Mouse (Mus musculus) limb, embryonic 11.5 days (tissue): Measurements from ENCODE around the gene Rps29. TPM values are rescaled to one million over a fixed set of nuclear protein-coding genes. Genes with fewer than 3 reads are reported as not detected.
A peak's percentile ranks its signal among the peaks of the same experiment; 100 is the strongest.

Source experiments
- ATAC-seq: fragments of 200-750 bp; cut with Nextera tagmentation; 2 replicates; pipeline ENCODE4 v1.8.0; 2017; ENCODE audit warnings: low read depth; ENCODE audit not compliant: insufficient number of reproducible peaks, low FRiP score, low TSS enrichment
- DNase-seq: peaks from one replicate; pipeline ENCODE4 v3.0.0-alpha.2; 2015; ENCODE audit warnings: low spot score
- H3K27ac ChIP-seq: fragments of 300-500 bp; sonication (generic); replicated peaks from 2 replicates; pipeline ENCODE4 v1.5.1; 2014; ENCODE audit warnings: low read depth, mild to moderate bottlenecking, low read length
- H3K27me3 ChIP-seq: fragments of 300-500 bp; sonication (generic); 2 replicates; pipeline ENCODE4 v1.6.1; 2014; ENCODE audit warnings: mild to moderate bottlenecking, low read length, mixed read lengths; ENCODE audit not compliant: control insufficient read depth, insufficient read depth
- H3K36me3 ChIP-seq: fragments of 300-500 bp; sonication (generic); 2 replicates; pipeline ENCODE4 v1.6.1; 2014; ENCODE audit warnings: mild to moderate bottlenecking, low read length, moderate library complexity, mixed read lengths; ENCODE audit not compliant: control insufficient read depth, insufficient read depth
- H3K4me1 ChIP-seq: fragments of 300-500 bp; sonication (generic); 2 replicates; pipeline ENCODE4 v1.6.1; 2014; ENCODE audit warnings: low read length, mixed read lengths; ENCODE audit not compliant: control insufficient read depth, insufficient read depth
- H3K4me2 ChIP-seq: fragments of 300-500 bp; sonication (generic); 2 replicates; pipeline ENCODE4 v1.6.1; 2014; ENCODE audit warnings: low read depth, mild to moderate bottlenecking, moderate library complexity; ENCODE audit not compliant: severe bottlenecking
- H3K4me3 ChIP-seq: fragments of 300-500 bp; sonication (generic); 2 replicates; pipeline ENCODE4 v1.5.1; 2014; ENCODE audit warnings: low read depth, low read length
- H3K9ac ChIP-seq: fragments of 300-500 bp; sonication (generic); 2 replicates; pipeline ENCODE4 v1.6.1; 2014; ENCODE audit warnings: mild to moderate bottlenecking, low read length
- H3K9me3 ChIP-seq: fragments of 300-500 bp; sonication (generic); 2 replicates; pipeline ENCODE4 v1.6.1; 2016; ENCODE audit warnings: low read length; ENCODE audit not compliant: control insufficient read depth
- WGBS: fragments of 180-500 bp; shearing (Covaris S2); extraction: QIAGEN DNeasy Blood & Tissue Kit; methylation state at CpG from one replicate; pipeline ENCODE4 v1.1.7; 2014; 5-methylcytosine and 5-hydroxymethylcytosine counted together
- polyA plus RNA-seq: library from polyadenylated mRNA; unstranded; fragments of >200 nt; fragmentation: Nextera tagmentation; extraction: Ambion mirVana; gene quantifications from 2 replicates; pipeline ENCODE4 v1.2.1, GENCODE M21; 2014

The Rps29 gene
- polyA plus RNA-seq, 1 experiment from 2014 or later: 1,587 TPM

GRCm38 (mm10) chr12:69184342-69185295, 25.6 kb upstream of the Rps29 start:
- Histone ChIP-seq H3K27me3 (no peaks in the 10 kb centered on the region), H3K4me1 (peaks cover 7% of the 10 kb centered on the region), H3K4me3 (peak overlapping the region; percentile 93), H3K9ac (peak overlapping the region; percentile 89), H3K9me3 (no peaks in the 10 kb centered on the region), H3K4me2 (peak overlapping the region; percentile 94), H3K36me3 (peaks cover 2% of the 10 kb centered on the region), H3K27ac (peak overlapping the region; percentile 73)
- WGBS: 3% methylated on average over 75 of the region's 86 CpGs
- ATAC-seq (peak; percentile 64), DNase-seq (peak; percentile 64)

DNA sequence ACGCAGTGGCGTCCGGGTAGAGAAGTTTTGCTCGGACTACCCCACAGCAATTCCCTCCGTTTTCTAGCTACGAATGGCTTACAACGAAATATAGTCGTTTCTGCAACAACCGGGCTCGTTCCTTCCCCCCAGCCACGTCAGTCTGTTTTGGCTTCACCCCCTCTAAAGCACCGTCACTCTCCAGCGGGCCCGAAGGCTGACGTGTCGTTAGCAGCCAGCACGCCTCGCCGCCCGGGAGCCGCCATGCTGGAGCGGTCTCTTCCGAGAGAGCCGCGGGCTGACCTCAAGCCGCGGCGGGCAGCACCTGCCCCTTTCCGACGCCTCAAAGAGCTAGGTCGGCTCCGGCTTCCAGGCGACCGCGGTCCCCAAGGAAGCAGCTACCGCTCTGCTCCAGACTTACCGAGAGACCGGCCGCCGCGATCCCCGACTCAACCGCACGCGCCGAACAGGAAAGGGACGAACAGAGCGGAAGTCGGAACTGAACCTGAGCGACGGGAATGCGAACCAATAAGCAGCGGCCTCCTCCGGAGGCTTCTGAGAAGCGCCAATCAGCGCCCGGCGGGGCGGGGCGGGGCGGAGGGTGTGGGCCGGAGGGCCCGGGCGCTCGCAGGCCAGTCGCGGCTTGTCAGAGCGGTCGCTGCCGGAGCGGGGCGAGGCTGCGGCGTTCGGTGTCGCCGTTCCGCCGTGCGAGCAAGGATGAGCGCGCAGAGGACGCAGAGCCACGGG, 24.8 kb upstream of the Rps29 start, which contains the start of the genes Rpl36al and Mgat2:
Rpl36al (minus strand) TSS at position 501 of the 726 bp plus-strand sequence.
Mgat2 (plus strand) TSS at position 575 of the 726 bp plus-strand sequence.
- Histone ChIP-seq H3K36me3 (peaks cover 2% of the 10 kb centered on the region), H3K9me3 (no peaks in the 10 kb centered on the region), H3K4me1 (peaks cover 7% of the 10 kb centered on the region), H3K9ac (peak within 1 kb of the TSS; percentile 89), H3K27me3 (no peaks in the 10 kb centered on the region), H3K4me2 (peak within 1 kb of the TSS; percentile 94), H3K27ac (peak within 1 kb of the TSS; percentile 73), H3K4me3 (peak within 1 kb of the TSS; percentile 93)
- WGBS: under 1% methylated on average over 79 of the region's 84 CpGs
- ATAC-seq (peak; percentile 99), DNase-seq (peak; percentile 98)

- H3K9me3 ChIP-seq: no peaks in the 10 kb centered on the region
- H3K27ac ChIP-seq: no peak overlapping the region
- H3K9ac ChIP-seq: no peak overlapping the region
- H3K4me2 ChIP-seq: no peak overlapping the region
- H3K36me3 ChIP-seq: no peaks in the 10 kb centered on the region; the same call in 1 of the 2 replicates
- no peaks in the 10 kb centered on the region for H3K27me3 ChIP-seq
- 89% methylated on average over 4 of the region's 4 CpGs for WGBS
- DNase-seq: no peak
- ATAC-seq: no peak
- no peak overlapping the region for H3K4me3 ChIP-seq
- H3K4me1 ChIP-seq: peaks cover 7% of the 10 kb centered on the region
Observed at GRCm38 (mm10) chr12:69181800-69182199, 22.8 kb upstream of the Rps29 start.

- 71% methylated on average over 12 of the region's 12 CpGs for WGBS
- no peak for DNase-seq
- no peak for ATAC-seq
- Histone ChIP-seq H3K36me3 (0 out of 2 replicates have a peak, but pooled peaks cover 3% of the 10 kb centered on the region), H3K9ac (no peak overlapping the region), H3K4me2 (no peak overlapping the region), H3K27ac (no peak overlapping the region), H3K27me3 (no peaks in the 10 kb centered on the region), H3K4me1 (no peaks in the 10 kb centered on the region), H3K4me3 (no peak overlapping the region), H3K9me3 (no peaks in the 10 kb centered on the region)
Observed at GRCm38 (mm10) chr12:69179371-69179770, 20.4 kb upstream of the Rps29 start.

GRCm38 (mm10) chr12:69177526-69177925, 18.5 kb upstream of the Rps29 start:
- Histone ChIP-seq H3K9ac (no peak overlapping the region), H3K4me2 (no peak overlapping the region), H3K27me3 (no peaks in the 10 kb centered on the region), H3K4me1 (no peaks in the 10 kb centered on the region), H3K27ac (no peak overlapping the region), H3K9me3 (no peaks in the 10 kb centered on the region), H3K4me3 (no peak overlapping the region), H3K36me3 (0 out of 2 replicates have a peak, but pooled peaks cover 3% of the 10 kb centered on the region)
- WGBS: 78% methylated on average over 3 of the region's 3 CpGs
- DNase-seq (no peak), ATAC-seq (no peak)

GRCm38 (mm10) chr12:69175975-69176374, 17.0 kb upstream of the Rps29 start:
- 91% methylated on average over 3 of the region's 3 CpGs for WGBS
- DNase-seq (no peak), ATAC-seq (no peak)
- Histone ChIP-seq H3K4me1 (no peaks in the 10 kb centered on the region), H3K36me3 (0 out of 2 replicates have a peak, but pooled peaks cover 3% of the 10 kb centered on the region), H3K4me2 (no peak overlapping the region), H3K9ac (no peak overlapping the region), H3K27ac (no peak overlapping the region), H3K9me3 (no peaks in the 10 kb centered on the region), H3K4me3 (no peak overlapping the region), H3K27me3 (no peaks in the 10 kb centered on the region)

GRCm38 (mm10) chr12:69171307-69171706, 12.3 kb upstream of the Rps29 start:
- ATAC-seq: no peak
- H3K36me3 ChIP-seq: 0 out of 2 replicates have a peak, but pooled peaks cover 2% of the 10 kb centered on the region
- H3K27me3 ChIP-seq: no peaks in the 10 kb centered on the region
- WGBS: 94% methylated on average over 2 of the region's 2 CpGs
- no peak for DNase-seq
- no peaks in the 10 kb centered on the region for H3K9me3 ChIP-seq
- H3K4me3 ChIP-seq: no peak overlapping the region
- no peak overlapping the region for H3K9ac ChIP-seq
- no peak overlapping the region for H3K27ac ChIP-seq
- no peak overlapping the region for H3K4me2 ChIP-seq
- no peaks in the 10 kb centered on the region for H3K4me1 ChIP-seq

DNA sequence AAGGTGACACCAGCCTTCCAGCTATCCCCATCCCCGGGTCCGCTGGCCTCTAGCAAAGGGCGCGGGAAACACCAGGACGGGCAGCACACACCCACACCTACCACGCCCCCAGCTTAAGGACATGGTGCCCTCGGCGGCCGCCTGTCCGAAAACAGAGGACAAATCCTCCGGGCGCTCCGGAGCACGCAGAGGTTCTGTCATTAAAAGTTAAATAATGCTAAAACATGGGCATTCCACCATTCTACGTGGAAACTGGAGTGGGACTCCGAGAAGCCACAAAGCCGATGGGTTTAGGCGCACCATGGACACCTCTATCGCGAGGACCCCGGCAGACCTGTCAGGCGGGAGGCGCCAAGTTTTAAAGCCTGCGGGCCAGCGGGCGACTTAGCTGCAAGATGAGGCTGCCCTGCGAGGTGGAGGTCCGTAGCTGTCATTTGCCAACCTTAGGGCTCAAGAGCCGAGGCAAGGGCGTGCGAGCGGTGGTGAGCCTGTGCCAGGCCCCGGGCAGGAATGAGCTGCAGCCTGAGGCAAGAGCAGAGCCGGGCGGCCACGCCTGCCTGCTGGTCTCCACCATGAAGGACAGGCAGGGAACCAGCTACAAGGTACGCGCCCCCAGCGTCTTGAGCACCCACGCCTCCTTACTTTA, 9.6 kb upstream of the Rps29 start, which contains the start of gene Lrr1:
Lrr1 (plus strand) TSS at position 354 of the 646 bp plus-strand sequence.
- peak; percentile 90 for DNase-seq
- Histone ChIP-seq H3K27me3 (no peaks in the 10 kb centered on the region), H3K36me3 (no peaks in the 10 kb centered on the region), H3K4me3 (peak within 1 kb of the TSS; percentile 86), H3K9ac (peak within 1 kb of the TSS; percentile 68), H3K4me2 (peak within 1 kb of the TSS; percentile 90), H3K27ac (peak within 1 kb of the TSS; percentile 49; the same call in 1 of the 2 replicates), H3K9me3 (no peaks in the 10 kb centered on the region), H3K4me1 (no peaks in the 10 kb centered on the region)
- under 1% methylated on average over 40 of the region's 40 CpGs for whole genome bisulfite sequencing
- ATAC-seq: peak; percentile 94
